Mouse (Mus musculus) hindbrain, embryonic 15.5 days (tissue): ENCODE measurements around the gene Frmd7. TPM values are rescaled to one million over a fixed set of nuclear protein-coding genes. Genes with fewer than 3 reads are reported as not detected.

Source experiments
- ATAC-seq: fragments of 200-750 bp; cut with Nextera tagmentation; 2 replicates; pipeline ENCODE4 v1.8.0; 2017; ENCODE audit warnings: low read depth, moderate number of reproducible peaks, moderate TSS enrichment; ENCODE audit not compliant: low FRiP score
- H3K27ac ChIP-seq: fragments of 300-500 bp; sonication (generic); replicated peaks from 2 replicates; pipeline ENCODE4 v1.5.1; 2015; ENCODE audit warnings: mild to moderate bottlenecking, inconsistent platforms
- H3K27me3 ChIP-seq: fragments of 300-500 bp; sonication (generic); 2 replicates; pipeline ENCODE4 v1.6.1; 2015; ENCODE audit warnings: control low read depth, inconsistent platforms
- H3K36me3 ChIP-seq: fragments of 300-500 bp; sonication (generic); 2 replicates; pipeline ENCODE4 v1.6.1; 2015; ENCODE audit warnings: control low read depth, inconsistent platforms
- H3K4me1 ChIP-seq: fragments of 300-500 bp; sonication (generic); replicated peaks from 2 replicates; pipeline ENCODE4 v1.6.1; 2015; ENCODE audit warnings: control low read depth, inconsistent platforms
- H3K4me2 ChIP-seq: fragments of 300-500 bp; sonication (generic); 2 replicates; pipeline ENCODE4 v1.6.1; 2015; ENCODE audit warnings: moderate library complexity, mild to moderate bottlenecking, inconsistent platforms
- H3K4me3 ChIP-seq: fragments of 300-500 bp; sonication (generic); 2 replicates; pipeline ENCODE4 v1.5.1; 2015; ENCODE audit warnings: mild to moderate bottlenecking, inconsistent platforms
- H3K9ac ChIP-seq: fragments of 300-500 bp; sonication (generic); 2 replicates; pipeline ENCODE4 v1.6.1; 2015; ENCODE audit warnings: inconsistent platforms
- H3K9me3 ChIP-seq: fragments of 300-500 bp; sonication (generic); 2 replicates; pipeline ENCODE4 v1.6.1; 2016; ENCODE audit warnings: control low read depth, inconsistent platforms
- WGBS: fragments of 180-500 bp; shearing (Covaris S2); methylation state at CpG from one replicate; pipeline ENCODE4 v1.1.7; 2015; 5-methylcytosine and 5-hydroxymethylcytosine counted together
- polyA plus RNA-seq: library from polyadenylated mRNA; unstranded; fragments of >200 nt; fragmentation: Nextera tagmentation; extraction: Ambion mirVana; gene quantifications from 2 replicates; pipeline ENCODE4 v1.2.1, GENCODE M21; 2015

The Frmd7 gene
- polyA plus RNA-seq = 0.26 and 0.30 TPM in 2 replicates

- H3K9me3 ChIP-seq = no peaks in the 10 kb centered on the region
- WGBS = 77% methylated on average over 14 of the region's 14 CpGs
- no peak for ATAC-seq
Observed at GRCm38 (mm10) chrX:50942610-50943009, at the start of gene Frmd7. Gene Frmd7 (minus strand): TSS chrX:50942710.

GRCm38 (mm10) chrX:50991324-50991723, 48.8 kb upstream of the Frmd7 start:
- H3K4me2 ChIP-seq = no peak overlapping the region
- no peaks in the 10 kb centered on the region for H3K9me3 ChIP-seq
- 96% methylated on average over 5 of the region's 5 CpGs for WGBS
- H3K9ac ChIP-seq = no peak overlapping the region
- H3K4me1 ChIP-seq = no peaks in the 10 kb centered on the region
- no peak overlapping the region for H3K27ac ChIP-seq
- H3K27me3 ChIP-seq = no peaks in the 10 kb centered on the region
- no peaks in the 10 kb centered on the region for H3K36me3 ChIP-seq
- no peak for ATAC-seq
- H3K4me3 ChIP-seq = no peak overlapping the region

More at GRCm38 (mm10) chrX:50942610-50943009, at the start of gene Frmd7:
- no peaks in the 10 kb centered on the region for H3K27me3 ChIP-seq
- H3K4me1 ChIP-seq = no peaks in the 10 kb centered on the region
- no peak within 1 kb of the TSS for H3K9ac ChIP-seq
- no peak within 1 kb of the TSS for H3K4me2 ChIP-seq
- H3K27ac ChIP-seq = no peak within 1 kb of the TSS
- H3K36me3 ChIP-seq = no peaks in the 10 kb centered on the region
- H3K4me3 ChIP-seq = no peak within 1 kb of the TSS

DNA sequence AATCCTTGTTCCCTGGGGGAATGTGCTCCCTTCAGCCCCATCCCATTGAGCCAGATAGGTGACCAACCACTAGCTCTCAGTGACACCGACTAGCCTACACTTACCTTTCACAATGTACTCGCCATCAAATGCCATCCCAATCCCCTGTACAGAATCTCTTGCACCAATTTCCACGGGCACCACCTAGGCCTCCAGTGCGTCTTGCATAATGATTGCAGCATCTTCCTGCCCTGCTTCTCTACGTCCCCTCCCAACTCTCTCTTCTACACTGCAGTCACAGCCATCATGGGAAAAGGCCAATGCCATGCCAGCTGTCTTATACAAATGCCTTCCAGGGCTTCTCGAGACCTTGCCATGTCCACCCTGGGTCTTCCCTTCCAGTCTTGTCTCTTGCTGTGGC, 47.4 kb upstream of the Frmd7 start:
- Histone ChIP-seq H3K27me3 (no peaks in the 10 kb centered on the region), H3K27ac (no peak overlapping the region), H3K4me1 (no peaks in the 10 kb centered on the region), H3K9ac (no peak overlapping the region), H3K36me3 (no peaks in the 10 kb centered on the region), H3K9me3 (no peaks in the 10 kb centered on the region), H3K4me2 (no peak overlapping the region), H3K4me3 (no peak overlapping the region)
- no peak for ATAC-seq
- 86% methylated on average over 6 of the region's 6 CpGs for WGBS

DNA sequence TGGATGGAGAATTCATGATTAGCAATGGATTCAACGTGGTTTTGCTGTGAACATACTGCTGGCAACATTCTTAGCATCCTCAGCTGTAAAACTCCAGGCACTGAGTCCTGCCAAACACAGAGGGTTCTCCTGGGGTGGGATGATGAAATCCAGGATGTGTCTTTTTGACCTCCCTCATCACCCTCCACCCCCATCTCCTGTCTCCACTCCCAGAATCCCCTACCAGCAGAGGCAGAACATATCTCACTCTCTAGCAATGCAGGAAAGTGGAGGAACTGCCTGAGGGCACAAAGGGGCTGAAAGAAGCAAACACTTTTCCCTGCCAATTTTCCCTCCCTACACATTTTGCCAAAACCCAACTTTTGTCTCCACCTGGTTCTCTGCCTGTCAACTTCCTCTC, 46.1 kb upstream of the Frmd7 start:
- H3K4me2 ChIP-seq = no peak overlapping the region
- H3K27me3 ChIP-seq = no peaks in the 10 kb centered on the region
- no peaks in the 10 kb centered on the region for H3K4me1 ChIP-seq
- no peak overlapping the region for H3K4me3 ChIP-seq
- no peak for ATAC-seq
- no peaks in the 10 kb centered on the region for H3K36me3 ChIP-seq
- no peaks in the 10 kb centered on the region for H3K9me3 ChIP-seq
- H3K9ac ChIP-seq = no peak overlapping the region
- no peak overlapping the region for H3K27ac ChIP-seq
- 58% methylated on average over 1 of the region's 1 CpGs for WGBS

DNA sequence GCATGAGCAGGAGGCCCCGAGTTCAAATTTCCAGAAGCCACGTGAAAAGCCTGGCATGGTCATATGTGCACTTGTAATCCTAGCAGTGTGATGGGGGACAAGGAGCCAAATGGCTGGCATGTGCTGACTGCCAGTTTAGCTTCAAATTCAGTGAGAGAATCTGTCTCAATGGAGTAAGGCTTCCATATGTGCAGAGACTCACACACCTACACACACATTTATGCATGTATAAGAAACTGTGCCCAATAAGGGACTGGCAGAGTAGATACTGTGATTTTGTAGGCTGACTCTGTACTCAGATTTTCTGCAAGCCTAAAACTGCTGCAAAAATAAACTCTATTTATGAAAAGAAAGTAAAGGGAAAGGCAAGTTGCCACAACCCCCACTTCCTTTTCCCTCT, 35.9 kb upstream of the Frmd7 start:
- Histone ChIP-seq H3K27me3 (no peaks in the 10 kb centered on the region), H3K9ac (no peak overlapping the region), H3K4me3 (no peak overlapping the region), H3K9me3 (no peaks in the 10 kb centered on the region), H3K4me1 (no peaks in the 10 kb centered on the region), H3K27ac (no peak overlapping the region), H3K36me3 (no peaks in the 10 kb centered on the region), H3K4me2 (no peak overlapping the region)
- ATAC-seq = no peak
- WGBS = 83% methylated on average over 2 of the region's 2 CpGs

DNA sequence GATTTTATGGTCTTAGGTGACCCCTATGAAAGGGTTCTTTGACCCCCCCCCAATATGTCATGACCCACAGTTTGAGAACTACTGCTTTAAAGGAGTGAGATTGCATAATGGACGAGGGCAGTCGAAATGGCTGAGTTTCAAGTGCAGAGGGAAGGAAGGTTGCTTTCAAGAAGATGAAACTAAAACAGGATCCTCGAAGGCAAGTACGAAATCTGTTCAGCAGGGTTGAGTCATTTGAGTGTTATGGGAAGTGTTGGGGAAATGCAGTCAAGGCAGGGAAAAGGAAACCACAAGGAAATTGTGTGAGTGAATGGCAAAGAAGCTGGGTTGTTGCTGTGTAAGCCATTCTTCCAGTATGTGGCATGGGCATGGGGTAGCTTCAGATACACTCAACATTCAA, 29.6 kb upstream of the Frmd7 start:
- no peaks in the 10 kb centered on the region for H3K27me3 ChIP-seq
- no peaks in the 10 kb centered on the region for H3K36me3 ChIP-seq
- ATAC-seq = no peak
- H3K9me3 ChIP-seq = no peaks in the 10 kb centered on the region
- H3K4me3 ChIP-seq = no peak overlapping the region
- H3K9ac ChIP-seq = no peak overlapping the region
- H3K4me1 ChIP-seq = no peaks in the 10 kb centered on the region
- 83% methylated on average over 4 of the region's 4 CpGs for WGBS
- H3K27ac ChIP-seq = no peak overlapping the region
- H3K4me2 ChIP-seq = no peak overlapping the region

GRCm38 (mm10) chrX:50969907-50970306, 27.4 kb upstream of the Frmd7 start:
- Histone ChIP-seq H3K9ac (no peak overlapping the region), H3K4me1 (no peaks in the 10 kb centered on the region), H3K36me3 (no peaks in the 10 kb centered on the region), H3K27ac (no peak overlapping the region), H3K4me3 (no peak overlapping the region), H3K27me3 (no peaks in the 10 kb centered on the region), H3K9me3 (no peaks in the 10 kb centered on the region), H3K4me2 (no peak overlapping the region)
- WGBS = 84% methylated on average over 5 of the region's 5 CpGs
- ATAC-seq = no peak

DNA sequence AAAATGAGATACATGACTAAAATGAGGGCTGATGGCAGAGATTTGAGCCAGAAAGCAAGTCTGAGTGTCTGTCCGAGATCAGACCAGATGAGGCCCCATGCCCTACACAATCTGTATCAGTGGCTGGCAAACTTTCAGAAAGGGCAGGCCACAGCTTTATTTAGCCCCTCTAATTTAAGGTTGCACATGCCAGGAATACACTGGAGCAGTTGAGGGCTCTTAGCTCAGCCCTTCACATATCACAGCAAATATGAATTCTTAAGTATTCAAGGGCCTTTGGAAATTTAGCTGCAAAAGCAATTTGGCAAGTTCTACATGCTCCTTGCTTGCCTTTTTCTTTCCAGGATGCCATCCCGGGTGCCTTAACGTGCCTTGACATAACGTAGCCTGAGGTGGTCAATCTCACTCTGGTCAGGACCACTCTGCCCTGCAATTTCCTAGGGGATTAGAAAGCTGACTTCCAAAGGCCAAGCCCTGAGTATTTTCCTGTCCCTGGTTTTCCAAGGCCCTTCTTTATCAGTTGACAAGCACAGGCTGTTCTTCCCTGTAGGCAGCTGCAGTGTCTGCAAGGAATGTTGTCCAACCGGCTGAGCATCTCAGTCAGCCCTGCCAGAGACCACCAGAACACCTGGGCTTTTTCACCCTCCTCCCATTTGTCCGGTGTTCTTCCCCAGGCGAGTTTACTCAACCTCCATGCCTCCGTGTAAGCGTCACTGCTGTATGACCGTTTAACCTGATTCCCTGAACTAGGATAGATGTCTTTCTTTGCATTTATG, 25.8 kb upstream of the Frmd7 start:
- Histone ChIP-seq H3K4me3 (no peak overlapping the region), H3K27me3 (no peaks in the 10 kb centered on the region), H3K27ac (no peak overlapping the region), H3K4me1 (no peaks in the 10 kb centered on the region), H3K4me2 (no peak overlapping the region), H3K36me3 (no peaks in the 10 kb centered on the region), H3K9ac (no peak overlapping the region), H3K9me3 (no peaks in the 10 kb centered on the region)
- WGBS = 74% methylated on average over 10 of the region's 10 CpGs
- no peak for ATAC-seq

GRCm38 (mm10) chrX:50965157-50965556, 22.6 kb upstream of the Frmd7 start:
- H3K9me3 ChIP-seq = no peaks in the 10 kb centered on the region
- no peak overlapping the region for H3K4me2 ChIP-seq
- no peak for ATAC-seq
- no peak overlapping the region for H3K9ac ChIP-seq
- H3K27me3 ChIP-seq = no peaks in the 10 kb centered on the region
- H3K4me3 ChIP-seq = no peak overlapping the region
- no peaks in the 10 kb centered on the region for H3K36me3 ChIP-seq
- H3K27ac ChIP-seq = no peak overlapping the region
- 75% methylated on average over 3 of the region's 3 CpGs for WGBS
- H3K4me1 ChIP-seq = no peaks in the 10 kb centered on the region

GRCm38 (mm10) chrX:50962955-50963354, 20.4 kb upstream of the Frmd7 start:
- no peaks in the 10 kb centered on the region for H3K4me1 ChIP-seq
- H3K27me3 ChIP-seq = no peaks in the 10 kb centered on the region
- no peak overlapping the region for H3K9ac ChIP-seq
- 82% methylated on average over 6 of the region's 6 CpGs for WGBS
- no peak overlapping the region for H3K4me3 ChIP-seq
- H3K9me3 ChIP-seq = no peaks in the 10 kb centered on the region
- H3K36me3 ChIP-seq = no peaks in the 10 kb centered on the region
- no peak for ATAC-seq
- no peak overlapping the region for H3K27ac ChIP-seq
- H3K4me2 ChIP-seq = no peak overlapping the region

DNA sequence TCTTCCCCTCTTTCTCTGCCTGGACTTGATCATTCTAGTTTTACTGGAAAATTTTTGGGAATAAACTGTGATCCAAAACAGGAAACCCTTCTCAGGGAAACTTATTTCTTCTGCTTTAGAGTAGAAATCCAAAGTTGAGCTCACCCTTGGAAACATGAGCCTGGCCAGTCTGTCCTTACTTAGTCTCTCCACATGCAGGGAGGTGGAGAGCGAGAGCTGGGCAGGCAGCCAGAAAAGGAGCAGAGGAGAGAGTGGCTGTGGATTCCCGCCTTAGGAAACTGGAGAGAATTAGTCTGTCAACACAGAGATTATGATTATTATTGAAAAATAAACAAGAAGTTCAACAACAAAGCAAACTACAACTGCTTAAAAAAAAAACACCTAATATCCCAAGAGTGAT, 6.1 kb upstream of the Frmd7 start:
- Histone ChIP-seq H3K9me3 (no peaks in the 10 kb centered on the region), H3K4me1 (no peaks in the 10 kb centered on the region), H3K27me3 (no peaks in the 10 kb centered on the region), H3K27ac (no peak overlapping the region), H3K4me3 (no peak overlapping the region), H3K4me2 (no peak overlapping the region), H3K9ac (no peak overlapping the region), H3K36me3 (no peaks in the 10 kb centered on the region)
- ATAC-seq = no peak
- WGBS = 65% methylated on average over 2 of the region's 2 CpGs

- H3K27me3 ChIP-seq = no peaks in the 10 kb centered on the region
- H3K9me3 ChIP-seq = no peaks in the 10 kb centered on the region
- H3K9ac ChIP-seq = no peak overlapping the region
- no peak overlapping the region for H3K27ac ChIP-seq
- ATAC-seq = no peak
- H3K36me3 ChIP-seq = no peaks in the 10 kb centered on the region
- H3K4me3 ChIP-seq = no peak overlapping the region
- no peaks in the 10 kb centered on the region for H3K4me1 ChIP-seq
- WGBS = 87% methylated on average over 4 of the region's 4 CpGs
- no peak overlapping the region for H3K4me2 ChIP-seq
Observed at GRCm38 (mm10) chrX:50948116-50948515, 5.6 kb upstream of the Frmd7 start.

GRCm38 (mm10) chrX:50937117-50937516, 5.4 kb downstream of the Frmd7 start:
- no peak for ATAC-seq
- H3K4me1 ChIP-seq = no peaks in the 10 kb centered on the region
- no peak overlapping the region for H3K9ac ChIP-seq
- H3K27ac ChIP-seq = no peak overlapping the region
- H3K4me3 ChIP-seq = no peak overlapping the region
- no peaks in the 10 kb centered on the region for H3K36me3 ChIP-seq
- H3K9me3 ChIP-seq = no peaks in the 10 kb centered on the region
- H3K27me3 ChIP-seq = no peaks in the 10 kb centered on the region
- 96% methylated on average over 3 of the region's 3 CpGs for WGBS
- H3K4me2 ChIP-seq = no peak overlapping the region
